Mouse (Mus musculus): ENCODE data around the gene Spag6. TPM values are rescaled to one million over a fixed set of nuclear protein-coding genes. Genes with fewer than 3 reads are reported as not detected.

The Spag6 gene
- total and polyA plus RNA-seq, 2 experiments from 2014 or later = not detected

GRCm38 (mm10) chr2:18799265-18799965 lies 105.6 kb downstream of the Spag6 start:
- peak overlapping the region; percentile 44 for H3K4me3 ChIP-seq (ENCODE audit: low read depth, low read length)
- TF ChIP-seq CTCF (IDR thresholded peaks at IDR 0.05) = no peak
- ATAC-seq (ENCODE audit: low FRiP score) = peak; percentile 60
- peak overlapping the region; percentile 57 for H3K4me2 ChIP-seq (ENCODE audit: low read depth, low read length, poor library complexity, severe bottlenecking)
- H3K9me3 ChIP-seq (ENCODE audit: low read length) = no peaks in the 10 kb centered on the region
- DNase-seq (ENCODE audit: low spot score) = no peak
- H3K27me3 ChIP-seq (ENCODE audit: insufficient read depth, low read length) = no peaks in the 10 kb centered on the region; the same call in 1 of the 2 replicates
- no peaks in the 10 kb centered on the region for H3K36me3 ChIP-seq (ENCODE audit: insufficient read depth, low read length)
- 8% methylated on average over 17 of the region's 17 CpGs for WGBS
- 0 out of 2 replicates have a peak, but pooled peaks cover 3% of the 10 kb centered on the region for H3K4me1 ChIP-seq (ENCODE audit: insufficient read depth, low read length)
- peak overlapping the region; percentile 87 for H3K27ac ChIP-seq (ENCODE audit: low read depth, low read length)
- peak overlapping the region; percentile 62 for H3K9ac ChIP-seq (replicated peaks; ENCODE audit: low read length, poor library complexity, severe bottlenecking)

Other genes with a start within 250 kb of the Spag6 start
- gene Commd3, start 21.6 kb upstream of the Spag6 start, total RNA-seq (2014; rRNA removed) = 128 and 139 TPM in 2 replicates
- gene Commd3, start 21.6 kb upstream of the Spag6 start, polyA plus RNA-seq (2015; fragmentation: Nextera tagmentation; extraction: Ambion mirVana) = 187 and 193 TPM in 2 replicates
- 49.1 and 64.4 TPM in 2 replicates for gene Bmi1, start 17.0 kb upstream of the Spag6 start, total RNA-seq (2014; rRNA removed)
- 11.5 and 13.1 TPM in 2 replicates for gene Bmi1, start 17.0 kb upstream of the Spag6 start, polyA plus RNA-seq (2015; fragmentation: Nextera tagmentation; extraction: Ambion mirVana)